Mouse (Mus musculus) liver, postnatal 0 days (tissue): ENCODE data around the gene Hoxa3.

Source experiments
- CTCF ChIP-seq: sonication (generic); IDR thresholded peaks from 2 replicates; pipeline ENCODE4 v1.5.1; 2016; ENCODE audit warnings: antibody characterized with exemption, low read depth
- EP300 ChIP-seq: IDR thresholded peaks from 2 replicates; pipeline ENCODE4 v1.6.1; 2016; ENCODE audit warnings: antibody characterized with exemption, low read depth, mild to moderate bottlenecking

DNA sequence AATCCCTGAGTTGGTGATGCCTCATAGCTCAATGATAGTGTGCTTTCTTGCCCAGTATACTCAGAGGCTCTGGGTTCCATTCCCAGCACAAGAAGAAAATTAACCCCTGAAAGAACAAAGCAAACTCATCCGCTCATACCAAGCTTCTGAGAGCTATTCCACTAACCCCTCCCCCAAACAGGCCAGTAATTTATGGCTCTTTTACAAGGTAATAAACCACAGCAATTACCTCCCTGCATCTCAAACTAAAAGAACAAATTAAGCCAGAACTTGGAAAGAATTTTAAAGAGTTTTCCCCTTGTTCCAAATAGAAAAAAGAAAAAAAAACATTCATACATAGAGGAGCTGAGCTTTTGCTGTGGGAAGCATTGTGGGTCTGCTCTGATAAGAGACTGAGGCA is 30.3 kb downstream of the Hoxa3 start:
- no peak for TF ChIP-seq CTCF
- no peak for TF ChIP-seq EP300
